Comparison of ENCODE assay signal across 8 mouse cellular contexts in genomic region chr12:110845131-110845880, GRCm38 (mm10). TPM values are rescaled to one million over a fixed set of nuclear protein-coding genes. Genes with fewer than 3 reads are reported as not detected.
DNase-seq lines count a peak whose midpoint lies in the region; ATAC-seq lines count a peak whose summit lies in the region.

No protein-coding gene starts in this region.

- H3K27ac ChIP-seq in intestine, embryonic 15.5 days = peak overlapping the region; percentile 77
- H3K27ac ChIP-seq in midbrain, embryonic 10.5 days (replicated peaks) = peak overlapping the region; percentile 73

- peak overlapping the region; percentile 59 for H3K9ac ChIP-seq in intestine, embryonic 15.5 days

- no peaks in the 10 kb centered on the region for H3K27me3 ChIP-seq in intestine, embryonic 15.5 days (replicated peaks)
- H3K27me3 ChIP-seq in midbrain, embryonic 10.5 days (ENCODE audit: low read depth, poor library complexity, severe bottlenecking) = peaks cover 51% of the 10 kb centered on the region

- peak overlapping the region; percentile 52 for H3K4me3 ChIP-seq in intestine, embryonic 15.5 days (replicated peaks)
- peak overlapping the region; percentile 63 for H3K4me3 ChIP-seq in midbrain, embryonic 10.5 days

- intact Hi-C loops in left cerebral cortex, postnatal 25 days (cut with DNase I) = loop anchor here (10.0 kb wide), 1 partner anchor 401 kb away; the partner anchor contains the start of gene Ppp2r5c

- peak; percentile 93 for ATAC-seq in intestine, embryonic 15.5 days
- ATAC-seq in activated CD4-positive, CD25-positive, alpha-beta regulatory T cell, adult 4 months = no peak

- H3K36me3 ChIP-seq in intestine, embryonic 15.5 days = no peaks in the 10 kb centered on the region
- no peaks in the 10 kb centered on the region for H3K36me3 ChIP-seq in midbrain, embryonic 10.5 days

- peak overlapping the region; percentile 87 for H3K4me2 ChIP-seq in intestine, embryonic 15.5 days (replicated peaks)

- H3K9me3 ChIP-seq in intestine, embryonic 15.5 days = no peaks in the 10 kb centered on the region
- H3K9me3 ChIP-seq in midbrain, embryonic 10.5 days (replicated peaks) = no peaks in the 10 kb centered on the region

- peaks cover 17% of the 10 kb centered on the region for H3K4me1 ChIP-seq in intestine, embryonic 15.5 days (replicated peaks)
- peaks cover 41% of the 10 kb centered on the region for H3K4me1 ChIP-seq in midbrain, embryonic 10.5 days

- DNase-seq in adrenal gland, adult (ENCODE audit: inconsistent age in 2 of 2, low spot score in 1 of 2) = peak; percentile 95 to 99
- peak; percentile 91 for DNase-seq in embryo, embryonic 11 days
- peak; percentile 90 for DNase-seq in gastrocnemius, postnatal 25 days
- DNase-seq in left cerebral cortex, postnatal 25 days (ENCODE audit: low spot score in 2 of 2) = peak; percentile 79 to 88
- DNase-seq in midbrain, embryonic 10.5 days (ENCODE audit: low spot score) = peak; percentile 94
- peak; percentile 60 for DNase-seq in right cerebral cortex, postnatal 4 days

- under 1% methylated on average over 36 of the region's 36 CpGs for WGBS in intestine, embryonic 15.5 days
- WGBS in midbrain, embryonic 10.5 days = under 1% methylated on average over 36 of the region's 36 CpGs

RNA-seq across cellular contexts. Expression of gene Mok, which starts 4.6 kb away (rescaled TPM):
- total RNA-seq in gastrocnemius, postnatal 25 days (2021) = not detected
- polyA plus RNA-seq in intestine, embryonic 15.5 days (2015; fragmentation: Nextera tagmentation; extraction: Ambion mirVana) = 2.4 and 2.6 TPM in 2 replicates
- 10 to 100 TPM; 11.7 to 14.7 TPM for total RNA-seq in left cerebral cortex, postnatal 25 days (2021)
- 10.1 and 11.7 TPM in 2 replicates for polyA plus RNA-seq in midbrain, embryonic 10.5 days (2016; fragmentation: Nextera tagmentation; extraction: Ambion mirVana)
- polyA plus RNA-seq in activated CD4-positive, CD25-positive, alpha-beta regulatory T cell, adult 4 months (2017; shearing (Covaris generic)) = under 1 TPM; 0.22 to 0.29 TPM

RNA-seq across cellular contexts. Expression of gene Zfp839, which starts 4.7 kb away (rescaled TPM):
- total RNA-seq in gastrocnemius, postnatal 25 days (2021) = 1 to 10 TPM; 5.0 to 5.4 TPM
- 4.5 and 4.9 TPM in 2 replicates for polyA plus RNA-seq in intestine, embryonic 15.5 days (2015; fragmentation: Nextera tagmentation; extraction: Ambion mirVana)
- 10 to 100 TPM; 11.2 to 11.5 TPM for total RNA-seq in left cerebral cortex, postnatal 25 days (2021)
- polyA plus RNA-seq in midbrain, embryonic 10.5 days (2016; fragmentation: Nextera tagmentation; extraction: Ambion mirVana) = 4.8 and 5.4 TPM in 2 replicates
- polyA plus RNA-seq in activated CD4-positive, CD25-positive, alpha-beta regulatory T cell, adult 4 months (2017; shearing (Covaris generic)) = 1 to 10 TPM; 1.2 to 2.2 TPM

RNA-seq across cellular contexts. Expression of gene Cinp, which starts 43.6 kb away (rescaled TPM):
- total RNA-seq in gastrocnemius, postnatal 25 days (2021) = 10 to 100 TPM; 28.4 to 29.1 TPM
- 69.6 and 74.2 TPM in 2 replicates for polyA plus RNA-seq in intestine, embryonic 15.5 days (2015; fragmentation: Nextera tagmentation; extraction: Ambion mirVana)
- total RNA-seq in left cerebral cortex, postnatal 25 days (2021) = 100 to 1,000 TPM; 115 to 118 TPM
- polyA plus RNA-seq in midbrain, embryonic 10.5 days (2016; fragmentation: Nextera tagmentation; extraction: Ambion mirVana) = 81.7 and 95.6 TPM in 2 replicates
- 10 to 100 TPM; 34.1 to 38.1 TPM for polyA plus RNA-seq in activated CD4-positive, CD25-positive, alpha-beta regulatory T cell, adult 4 months (2017; shearing (Covaris generic))

RNA-seq across cellular contexts. Expression of gene Tecpr2, which starts 43.8 kb away (rescaled TPM):
- 1 to 10 TPM; 1.9 to 3.1 TPM for total RNA-seq in gastrocnemius, postnatal 25 days (2021)
- 3.0 and 3.1 TPM in 2 replicates for polyA plus RNA-seq in intestine, embryonic 15.5 days (2015; fragmentation: Nextera tagmentation; extraction: Ambion mirVana)
- 10 to 100 TPM; 45.8 to 47.8 TPM for total RNA-seq in left cerebral cortex, postnatal 25 days (2021)
- 5.3 and 6.7 TPM in 2 replicates for polyA plus RNA-seq in midbrain, embryonic 10.5 days (2016; fragmentation: Nextera tagmentation; extraction: Ambion mirVana)
- polyA plus RNA-seq in activated CD4-positive, CD25-positive, alpha-beta regulatory T cell, adult 4 months (2017; shearing (Covaris generic)) = 1 to 10 TPM in 1 of 2 experiments, under 1 TPM in 1; 0.61 to 1.2 TPM
